26 mouse cellular contexts compared by ENCODE assay signal in the genomic region with DNA sequence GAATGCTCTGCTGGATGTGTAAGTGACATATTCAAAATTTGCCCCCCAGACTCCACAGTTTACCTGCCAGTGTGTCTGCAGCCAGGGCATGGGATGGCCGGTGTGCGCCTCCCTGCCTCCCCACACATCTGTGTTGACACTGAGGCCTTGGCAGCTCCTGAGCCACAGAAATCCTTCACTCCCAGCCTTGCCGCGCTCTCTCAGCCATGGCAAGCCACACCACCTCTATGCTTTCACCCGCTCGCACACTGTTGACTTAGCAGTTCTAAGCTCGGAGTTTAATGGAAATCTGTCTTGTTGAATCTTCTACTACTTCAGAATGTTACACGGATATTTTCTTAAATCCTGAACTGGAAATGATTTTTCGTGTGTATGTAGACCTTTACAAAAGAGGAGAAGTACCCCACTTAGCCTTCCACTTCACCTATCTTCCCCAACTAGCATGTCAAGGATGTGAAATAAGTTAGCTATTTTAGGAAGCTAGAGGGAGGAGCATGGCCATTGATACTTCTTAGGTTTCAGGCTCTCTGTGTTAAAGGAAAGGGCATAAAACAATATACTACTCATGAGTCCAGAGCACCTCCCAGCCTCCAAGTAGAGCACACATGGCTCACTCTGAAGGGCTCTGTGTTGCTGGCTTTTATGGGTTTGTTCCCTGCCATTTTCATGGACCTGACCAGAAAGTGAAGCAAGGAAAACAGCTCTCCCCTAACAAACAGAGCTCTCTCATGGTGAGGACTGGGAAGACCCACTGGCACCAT.
DNase-seq lines count a peak whose midpoint lies in the region; ATAC-seq and TF ChIP-seq lines count a peak whose summit lies in the region.
"Had no signal": no experiment of that assay in that cellular context is flagged by ENCODE, and none has a peak within 500 bp of the region (broad histone marks: within the 10 kb centered on the region; RNA-seq: fewer than 3 reads in every experiment).

No protein-coding gene starts in this region.

- TF ChIP-seq CTCF in lung, postnatal 0 days (IDR thresholded peaks at IDR 0.05) = no peak

- H3K36me3 ChIP-seq in kidney, embryonic 15.5 days = no peaks in the 10 kb centered on the region
- no peaks in the 10 kb centered on the region for H3K36me3 ChIP-seq in lung, postnatal 0 days (ENCODE audit: insufficient read depth, low read length)
- no peaks in the 10 kb centered on the region for H3K36me3 ChIP-seq in limb, embryonic 10.5 days
- H3K36me3 ChIP-seq: embryonic facial prominence, embryonic 15.5 days; forebrain, embryonic 12.5 days; hindbrain, embryonic 10.5 days; hindbrain, embryonic 15.5 days; liver, embryonic 13.5 days; midbrain, embryonic 10.5 days; midbrain, embryonic 15.5 days had no signal

- H3K4me2 ChIP-seq in kidney, embryonic 15.5 days = no peak overlapping the region
- H3K4me2 ChIP-seq in lung, postnatal 0 days (replicated peaks; ENCODE audit: low read depth, low read length) = no peak overlapping the region
- H3K4me2 ChIP-seq: embryonic facial prominence, embryonic 15.5 days; forebrain, embryonic 12.5 days; hindbrain, embryonic 15.5 days; liver, embryonic 13.5 days; midbrain, embryonic 15.5 days had no signal

- peak overlapping the region; percentile 45; the same call in 1 of the 2 replicates for H3K27ac ChIP-seq in kidney, embryonic 15.5 days
- no peak overlapping the region for H3K27ac ChIP-seq in lung, postnatal 0 days (ENCODE audit: low read length)
- H3K27ac ChIP-seq in limb, embryonic 10.5 days = peak overlapping the region; percentile 21; the same call in 1 of the 2 replicates
- H3K27ac ChIP-seq: embryonic facial prominence, embryonic 15.5 days; forebrain, embryonic 12.5 days; hindbrain, embryonic 10.5 days; hindbrain, embryonic 15.5 days; liver, embryonic 13.5 days; midbrain, embryonic 10.5 days; midbrain, embryonic 15.5 days had no signal

- 56% methylated on average over 9 of the region's 9 CpGs for WGBS in kidney, embryonic 15.5 days
- 65% methylated on average over 9 of the region's 9 CpGs for WGBS in lung, postnatal 0 days
- 93% methylated on average over 9 of the region's 9 CpGs for WGBS in limb, embryonic 10.5 days

- DNase-seq in kidney, adult 18-20 months = no peak
- no peak for DNase-seq in lung, postnatal 0 days (ENCODE audit: low spot score)
- DNase-seq in lung, postnatal 10 days = no peak
- DNase-seq in limb, embryonic 10.5 days (ENCODE audit: low spot score) = no peak
- DNase-seq in adrenal gland, adult 18-20 months (ENCODE audit: low spot score in 2 of 2) = no peak
- DNase-seq in cerebellum, adult 8-10 months = no peak
- no peak for DNase-seq in layer of hippocampus, postnatal 25 days (ENCODE audit: extremely low spot score in 1 of 2, low spot score in 1 of 2)
- DNase-seq: adrenal gland, adult 2 months; cerebellum, adult 18-20 months; cerebellum, postnatal 14 days; forebrain, postnatal 0 days; gastrocnemius, postnatal 14 days; heart, postnatal 14 days; liver, embryonic 13.5 days; lung, adult 18-20 months; right cerebral cortex, adult 18-20 months; spleen, adult 18-20 months; thymus, postnatal 14 days had no signal

- no peak overlapping the region for H3K9ac ChIP-seq in kidney, embryonic 15.5 days
- H3K9ac ChIP-seq in lung, postnatal 0 days (replicated peaks; ENCODE audit: low read depth) = no peak overlapping the region
- H3K9ac ChIP-seq: embryonic facial prominence, embryonic 15.5 days; forebrain, embryonic 12.5 days; forebrain, postnatal 0 days; hindbrain, embryonic 15.5 days; liver, embryonic 13.5 days; midbrain, embryonic 15.5 days had no signal

- no peaks in the 10 kb centered on the region for H3K27me3 ChIP-seq in kidney, embryonic 15.5 days
- no peaks in the 10 kb centered on the region for H3K27me3 ChIP-seq in lung, postnatal 0 days (replicated peaks; ENCODE audit: insufficient read depth, low read length)
- H3K27me3 ChIP-seq in limb, embryonic 10.5 days (ENCODE audit: low read depth, poor library complexity, severe bottlenecking) = no peaks in the 10 kb centered on the region
- H3K27me3 ChIP-seq: embryonic facial prominence, embryonic 15.5 days; forebrain, embryonic 12.5 days; hindbrain, embryonic 15.5 days; liver, embryonic 13.5 days; midbrain, embryonic 15.5 days had no signal

- no peaks in the 10 kb centered on the region for H3K9me3 ChIP-seq in kidney, embryonic 15.5 days (replicated peaks)
- H3K9me3 ChIP-seq in lung, postnatal 0 days (ENCODE audit: low read length) = no peaks in the 10 kb centered on the region
- no peaks in the 10 kb centered on the region for H3K9me3 ChIP-seq in limb, embryonic 10.5 days (replicated peaks)
- H3K9me3 ChIP-seq: embryonic facial prominence, embryonic 15.5 days; forebrain, embryonic 12.5 days; hindbrain, embryonic 10.5 days; hindbrain, embryonic 15.5 days; liver, embryonic 13.5 days; midbrain, embryonic 10.5 days; midbrain, embryonic 15.5 days had no signal

- peak; percentile 95 for ATAC-seq in kidney, embryonic 15.5 days (replicated peaks; ENCODE audit: low FRiP score)
- ATAC-seq in lung, postnatal 0 days = peak; percentile 57
- ATAC-seq: forebrain, postnatal 0 days; inflammation-experienced regulatory T-cells, adult 6 months; midbrain, embryonic 15.5 days had no signal

- no peak for TF ChIP-seq EP300 in lung, postnatal 0 days (IDR thresholded peaks at IDR 0.05)

- H3K4me3 ChIP-seq in kidney, embryonic 15.5 days (replicated peaks) = no peak overlapping the region
- H3K4me3 ChIP-seq in lung, postnatal 0 days (ENCODE audit: low read depth, low read length) = no peak overlapping the region
- H3K4me3 ChIP-seq in limb, embryonic 10.5 days = no peak overlapping the region
- H3K4me3 ChIP-seq: embryonic facial prominence, embryonic 15.5 days; forebrain, embryonic 12.5 days; hindbrain, embryonic 10.5 days; hindbrain, embryonic 15.5 days; liver, embryonic 13.5 days; midbrain, embryonic 10.5 days; midbrain, embryonic 15.5 days had no signal

- 0 out of 2 replicates have a peak, but pooled peaks cover 11% of the 10 kb centered on the region for H3K4me1 ChIP-seq in kidney, embryonic 15.5 days
- no peaks in the 10 kb centered on the region for H3K4me1 ChIP-seq in lung, postnatal 0 days (ENCODE audit: insufficient read depth, low read depth, low read length)
- H3K4me1 ChIP-seq in limb, embryonic 10.5 days = no peaks in the 10 kb centered on the region
- H3K4me1 ChIP-seq: embryonic facial prominence, embryonic 15.5 days; forebrain, embryonic 12.5 days; hindbrain, embryonic 10.5 days; hindbrain, embryonic 15.5 days; liver, embryonic 13.5 days; midbrain, embryonic 10.5 days; midbrain, embryonic 15.5 days had no signal
